Mouse (Mus musculus): ENCODE results near the gene Trhr2.
A peak's percentile ranks its signal among the peaks of the same experiment; 100 is the strongest.

The Trhr2 gene

GRCm38 (mm10) chr8:122355642-122356606, 4.6 kb downstream of the Trhr2 start:
- no peak for DNase-seq (ENCODE audit: low read depth, low spot score)

- DNase-seq (ENCODE audit: low read depth, low spot score): no peak
Observed at GRCm38 (mm10) chr8:122354157-122354556, 6.4 kb downstream of the Trhr2 start.

GRCm38 (mm10) chr8:122350309-122351089, 10.0 kb downstream of the Trhr2 start:
- DNase-seq (ENCODE audit: low read depth, low spot score): no peak

- DNase-seq (ENCODE audit: low read depth, low spot score): no peak
Observed at GRCm38 (mm10) chr8:122349357-122350297, 10.9 kb downstream of the Trhr2 start.

GRCm38 (mm10) chr8:122347811-122348552, 12.6 kb downstream of the Trhr2 start:
- no peak for DNase-seq (ENCODE audit: low read depth, low spot score)

GRCm38 (mm10) chr8:122345181-122346095, 15.1 kb downstream of the Trhr2 start:
- no peak for DNase-seq (ENCODE audit: low read depth, low spot score)

GRCm38 (mm10) chr8:122344219-122344618, 16.3 kb downstream of the Trhr2 start:
- DNase-seq (ENCODE audit: low read depth, low spot score): no peak

GRCm38 (mm10) chr8:122343758-122344157, 16.8 kb downstream of the Trhr2 start:
- peak; percentile 66 for DNase-seq (ENCODE audit: low read depth, low spot score)

GRCm38 (mm10) chr8:122343341-122343740, 17.2 kb downstream of the Trhr2 start:
- DNase-seq (ENCODE audit: low read depth, low spot score): no peak

GRCm38 (mm10) chr8:122342806-122343209, 17.7 kb downstream of the Trhr2 start:
- DNase-seq (ENCODE audit: low read depth, low spot score): peak; percentile 58

- DNase-seq (ENCODE audit: low read depth, low spot score): no peak
Observed at GRCm38 (mm10) chr8:122342362-122342761, 18.2 kb downstream of the Trhr2 start.

- DNase-seq (ENCODE audit: low read depth, low spot score): no peak
Observed at GRCm38 (mm10) chr8:122341790-122342189, 18.8 kb downstream of the Trhr2 start.

- no peak for DNase-seq (ENCODE audit: low read depth, low spot score)
Observed at GRCm38 (mm10) chr8:122340761-122341160, 19.8 kb downstream of the Trhr2 start.

- DNase-seq (ENCODE audit: low read depth, low spot score): no peak
Observed at GRCm38 (mm10) chr8:122338852-122339251, 21.7 kb downstream of the Trhr2 start.

GRCm38 (mm10) chr8:122336251-122336910, 24.2 kb downstream of the Trhr2 start:
- DNase-seq (ENCODE audit: low read depth, low spot score): no peak

- no peak for DNase-seq (ENCODE audit: low read depth, low spot score)
Observed at GRCm38 (mm10) chr8:122335638-122336250, 24.8 kb downstream of the Trhr2 start.

- DNase-seq (ENCODE audit: low read depth, low spot score): no peak
Observed at GRCm38 (mm10) chr8:122334791-122335490, 25.6 kb downstream of the Trhr2 start.

- DNase-seq (ENCODE audit: low read depth, low spot score): no peak
Observed at GRCm38 (mm10) chr8:122333531-122333930, 27.0 kb downstream of the Trhr2 start.
